Mouse (Mus musculus): ENCODE data around the gene 6430550D23Rik.

- no peak for TF ChIP-seq CTCF (IDR thresholded peaks at IDR 0.05; ENCODE audit: extremely low read depth, insufficient read depth, low read length)
- TF ChIP-seq POLR2A (IDR thresholded peaks at IDR 0.05; ENCODE audit: extremely low read depth, insufficient read depth, low read length): no peak
Observed at GRCm38 (mm10) chr2:155940681-155941080, 67.1 kb downstream of the 6430550D23Rik start, which contains the start of gene Gm15557.

All from cortical plate, adult 2 months (tissue).